Mouse (Mus musculus) kidney, adult 2 months (tissue): ENCODE data around the gene Gpx4.

Source experiments
- CTCF ChIP-seq: fragments of 200-500 bp; conservative IDR thresholded peaks from 2 replicates; pipeline ENCODE4 v1.5.1; 2011; ENCODE audit warnings: low read depth, mild to moderate bottlenecking, control low read depth, low read length, moderate library complexity, mixed read lengths; ENCODE audit not compliant: insufficient read depth, insufficient read length
- POLR2A ChIP-seq: fragments of 200-500 bp; IDR thresholded peaks from one replicate; pipeline ENCODE4 v1.6.1; 2011; ENCODE audit warnings: low read depth, low read length, control low read depth

GRCm38 (mm10) chr10:80077312-80077711 lies 30.3 kb downstream of the Gpx4 start:
- TF ChIP-seq POLR2A (no peak), CTCF (no peak)
